Mouse (Mus musculus): Measurements from ENCODE around the gene Smok3b. TPM values are rescaled to one million over a fixed set of nuclear protein-coding genes. Genes with fewer than 3 reads are reported as not detected.
A peak's percentile ranks its signal among the peaks of the same experiment; 100 is the strongest.

Gene Smok3b
- total RNA-seq, 2 experiments from 2014 or later, result not detected

DNA sequence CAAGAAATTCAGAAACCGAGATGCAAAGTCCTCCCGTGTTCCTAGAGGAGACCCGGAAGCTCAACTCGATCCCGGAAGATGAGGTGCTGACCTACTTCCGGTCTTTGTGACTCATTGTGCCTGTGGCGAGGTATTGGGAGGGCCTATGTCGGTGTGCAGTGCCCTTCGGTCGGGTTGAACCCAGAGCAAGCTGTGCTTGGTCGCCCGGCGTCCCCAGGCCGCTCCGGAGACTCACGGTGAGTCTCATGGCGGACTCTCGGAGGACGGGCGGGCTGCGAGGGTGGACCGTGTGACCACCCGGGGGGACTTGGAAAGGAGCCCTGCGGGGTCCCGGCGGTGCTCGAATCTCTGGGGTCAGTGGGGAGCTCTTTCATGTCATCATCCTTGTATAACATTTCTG is 63.8 kb downstream of the Smok3b start, which contains the start of gene Zkscan1:
TSS of gene Zkscan1 (plus strand) at position 89 of the 400 bp plus-strand sequence.
- peak; percentile 61 to 85 for DNase-seq (ENCODE audit: low spot score in 2 of 2)

DNA sequence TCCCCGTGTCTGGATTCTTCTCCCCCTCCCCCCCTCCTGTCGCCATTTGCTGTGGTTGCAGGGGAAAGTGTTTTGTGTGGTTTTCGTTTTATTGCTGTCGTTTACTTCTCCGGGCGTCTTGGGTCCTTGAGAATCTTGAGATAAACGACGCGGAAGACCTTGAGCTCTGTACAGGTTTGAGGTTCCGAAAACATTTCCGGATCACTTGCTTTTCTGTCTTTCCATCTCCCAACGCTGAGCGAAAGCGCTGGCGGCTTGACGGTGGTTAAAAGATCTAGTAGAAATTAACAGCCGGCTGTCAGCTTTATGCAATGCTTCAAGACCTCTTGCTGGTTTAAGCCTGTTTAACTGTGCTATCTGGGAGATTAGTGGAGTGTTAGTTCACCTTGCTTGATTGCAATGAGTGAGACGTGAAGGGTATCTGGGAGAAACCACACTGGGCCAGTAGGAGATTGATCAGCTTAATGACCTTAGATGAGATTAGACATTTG is 64.2 kb downstream of the Smok3b start:
- peak in 1 of 2 experiments; percentile 22 for DNase-seq (ENCODE audit: low spot score in 2 of 2)

GRCm38 (mm10) chr5:138086842-138087241 is 65.6 kb downstream of the Smok3b start:
- DNase-seq (ENCODE audit: low spot score in 2 of 2), result no peak

DNA sequence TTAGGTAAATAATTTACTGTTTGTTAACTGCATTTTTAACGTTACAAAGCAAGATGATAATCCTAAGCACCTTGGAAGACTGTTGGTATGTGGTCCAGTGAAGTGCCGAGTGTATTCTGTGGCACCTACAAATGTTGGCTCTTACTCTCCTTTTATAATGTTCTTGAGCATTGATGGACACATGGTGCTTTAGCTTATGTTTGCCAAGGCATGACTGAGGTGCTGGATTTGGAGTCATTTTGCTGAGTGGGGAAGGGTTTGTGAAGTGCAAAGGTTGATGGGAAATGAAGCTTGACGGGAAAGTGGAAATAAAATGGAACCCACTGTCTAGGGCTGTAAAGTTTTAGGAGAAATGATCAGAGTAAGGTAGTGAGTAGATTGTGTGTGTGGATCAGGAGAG is 67.1 kb downstream of the Smok3b start:
- no peak for DNase-seq (ENCODE audit: low spot score in 2 of 2)

DNA sequence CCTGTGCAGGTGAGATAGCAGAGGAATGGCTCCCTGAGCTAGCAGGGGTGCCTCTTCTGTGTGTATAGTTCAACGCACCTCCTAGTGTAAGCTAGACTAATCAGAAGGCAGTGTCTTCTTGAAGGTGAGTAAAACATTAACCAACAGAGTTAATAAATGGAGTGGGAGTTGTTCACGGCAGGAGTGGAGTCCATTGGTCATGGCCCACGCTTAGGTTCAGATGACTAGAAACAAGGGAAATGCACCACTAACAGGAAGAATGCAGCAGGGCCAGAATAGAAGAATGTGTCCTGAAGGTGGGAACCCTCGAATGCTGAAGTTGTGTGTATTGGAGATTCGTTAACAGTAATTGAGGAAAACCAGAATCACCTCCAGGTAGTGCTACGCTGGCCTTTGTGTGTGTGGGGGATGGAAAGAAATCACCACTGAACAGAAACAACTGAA is 67.9 kb downstream of the Smok3b start:
- no peak for DNase-seq (ENCODE audit: low spot score in 2 of 2)

DNA sequence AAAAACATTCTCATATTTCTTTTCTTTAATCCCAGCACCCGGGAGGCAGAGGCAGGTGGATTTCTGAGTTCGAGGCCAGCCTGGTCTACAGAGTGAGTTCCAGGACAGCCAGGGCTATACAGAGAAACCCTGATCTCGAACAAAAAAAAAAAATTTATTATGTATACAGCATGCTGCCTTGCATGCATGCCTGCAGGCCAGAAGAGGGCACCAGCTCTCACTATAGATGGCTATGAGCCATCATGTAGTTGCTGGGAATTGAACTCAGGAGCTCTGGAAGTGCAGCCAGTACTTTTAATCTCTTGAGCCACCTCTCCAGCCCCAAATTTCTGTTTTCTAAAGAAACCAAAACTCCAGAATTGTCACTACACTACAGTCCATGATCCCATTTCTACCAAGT is 69.0 kb downstream of the Smok3b start:
- DNase-seq (ENCODE audit: low spot score in 2 of 2), result no peak

GRCm38 (mm10) chr5:138090737-138091136 is 69.5 kb downstream of the Smok3b start:
- DNase-seq (ENCODE audit: low spot score in 2 of 2), result no peak

DNA sequence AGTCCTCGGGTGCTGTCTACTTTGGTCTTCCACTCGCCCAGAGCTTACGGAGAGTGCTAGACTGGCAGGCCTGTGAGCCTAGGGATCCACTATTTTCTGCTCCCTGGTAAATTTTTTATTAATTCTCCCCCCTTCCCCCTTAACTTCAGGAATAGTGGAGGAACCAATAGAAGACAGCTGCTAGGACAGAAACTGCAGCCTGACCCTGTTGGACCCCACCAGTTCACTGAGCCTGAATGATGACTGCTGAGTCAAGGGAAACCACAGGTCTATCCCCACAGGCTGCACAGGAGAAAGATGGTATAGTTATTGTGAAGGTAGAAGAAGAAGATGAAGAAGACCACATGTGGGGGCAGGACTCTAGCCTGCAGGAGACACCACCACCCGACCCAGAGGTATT is 71.5 kb downstream of the Smok3b start:
- no peak for DNase-seq (ENCODE audit: low spot score in 2 of 2)

DNA sequence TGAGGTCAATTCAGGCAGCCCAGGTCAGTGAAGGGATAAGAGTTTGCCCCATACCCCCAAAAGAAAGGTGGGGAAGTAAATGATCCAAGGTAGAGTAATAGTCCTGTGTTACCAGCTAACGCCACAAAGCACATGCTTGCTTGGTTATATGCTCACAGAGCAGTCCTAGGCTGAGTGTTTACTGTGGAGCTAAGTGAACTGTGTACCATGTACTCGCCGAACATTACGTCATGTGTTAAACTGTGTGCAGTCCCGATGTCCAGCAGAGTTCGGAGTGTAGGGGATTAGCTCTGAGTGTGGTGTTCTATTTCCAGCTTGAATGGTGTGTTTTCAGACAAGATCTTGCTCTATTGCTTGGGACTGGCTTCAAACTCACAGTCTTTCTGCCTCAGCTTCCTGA is 73.2 kb downstream of the Smok3b start:
- DNase-seq (ENCODE audit: low spot score in 2 of 2), result no peak

Other genes starting within 250 kb of the Smok3b start
- 10 to 100 TPM; 23.1 to 26.4 TPM for gene Ppp1r35, start 242.6 kb upstream of the Smok3b start, total RNA-seq (2021)
- 10 to 100 TPM; 52.1 to 53.6 TPM for gene Mepce, start 233.8 kb upstream of the Smok3b start, total RNA-seq (2021)
- gene Zcwpw1, start 233.6 kb upstream of the Smok3b start, total RNA-seq (2021), result 1 to 10 TPM; 6.1 TPM
- 1 to 10 TPM in 1 of 2 experiments, under 1 TPM in 1; 0.56 to 1.3 TPM for gene Pilra, start 185.1 kb upstream of the Smok3b start, total RNA-seq (2021)
- not detected for gene Pilrb1, start 163.3 kb upstream of the Smok3b start, total RNA-seq (2021)
- gene Pilrb2, start 149.6 kb upstream of the Smok3b start, total RNA-seq (2021), result not detected
- gene Cyp3a13, start 99.8 kb upstream of the Smok3b start, total RNA-seq (2021), result under 1 TPM; 0.15 to 0.25 TPM
- gene Gjc3, start 58.3 kb upstream of the Smok3b start, total RNA-seq (2021), result 10 to 100 TPM; 21.4 to 22.4 TPM
- gene Azgp1, start 39.9 kb upstream of the Smok3b start, total RNA-seq (2021), result not detected
- not detected for gene Smok3a, start 168 bp upstream of the Smok3b start, total RNA-seq (2021)
- gene Smok3c, start 31.8 kb downstream of the Smok3b start, total RNA-seq (2021), result not detected
- gene Zkscan1, start 63.7 kb downstream of the Smok3b start, total RNA-seq (2021), result 10 to 100 TPM; 39.6 to 42.2 TPM
- 10 to 100 TPM; 13.9 to 15.7 TPM for gene Zscan21, start 95.5 kb downstream of the Smok3b start, total RNA-seq (2021)
- gene Zfp113, start 134.3 kb downstream of the Smok3b start, total RNA-seq (2021), result 10 to 100 TPM; 10.6 to 13.2 TPM
- 100 to 1,000 TPM; 139 to 142 TPM for gene Cops6, start 139.6 kb downstream of the Smok3b start, total RNA-seq (2021)
- 10 to 100 TPM; 19.5 to 25.4 TPM for gene Ap4m1, start 150.6 kb downstream of the Smok3b start, total RNA-seq (2021)
- 10 to 100 TPM; 15.8 to 16.4 TPM for gene Mcm7, start 151.0 kb downstream of the Smok3b start, total RNA-seq (2021)
- gene Taf6, start 166.0 kb downstream of the Smok3b start, total RNA-seq (2021), result 10 to 100 TPM; 42.0 to 43.7 TPM
- gene Cnpy4, start 166.1 kb downstream of the Smok3b start, total RNA-seq (2021), result 10 to 100 TPM; 14.6 to 15.3 TPM
- gene Mblac1, start 172.9 kb downstream of the Smok3b start, total RNA-seq (2021), result 1 to 10 TPM; 6.8 to 8.9 TPM
- gene Nxpe5, start 204.5 kb downstream of the Smok3b start, total RNA-seq (2021), result not detected
- gene Lamtor4, start 234.1 kb downstream of the Smok3b start, total RNA-seq (2021), result 10 to 100 TPM; 54.4 to 55.9 TPM
- gene BC037034, start 242.6 kb downstream of the Smok3b start, total RNA-seq (2021), result 10 to 100 TPM; 72.5 to 73.6 TPM

Data from layer of hippocampus, adult 18-20 months (tissue).